Mouse (Mus musculus) megakaryocyte, embryonic 14.5 days (primary cell): ENCODE data around the gene Irs1.

Experiments used
- FLI1 ChIP-seq: IDR thresholded peaks from 2 replicates; pipeline ENCODE4 v1.6.1; 2012; ENCODE audit warnings: low read length, inconsistent platforms, mixed read lengths
- GATA1 ChIP-seq: IDR thresholded peaks from 3 replicates; pipeline ENCODE4 v1.6.1; 2012; ENCODE audit warnings: mixed read lengths, low read length, inconsistent platforms, borderline replicate concordance

DNA sequence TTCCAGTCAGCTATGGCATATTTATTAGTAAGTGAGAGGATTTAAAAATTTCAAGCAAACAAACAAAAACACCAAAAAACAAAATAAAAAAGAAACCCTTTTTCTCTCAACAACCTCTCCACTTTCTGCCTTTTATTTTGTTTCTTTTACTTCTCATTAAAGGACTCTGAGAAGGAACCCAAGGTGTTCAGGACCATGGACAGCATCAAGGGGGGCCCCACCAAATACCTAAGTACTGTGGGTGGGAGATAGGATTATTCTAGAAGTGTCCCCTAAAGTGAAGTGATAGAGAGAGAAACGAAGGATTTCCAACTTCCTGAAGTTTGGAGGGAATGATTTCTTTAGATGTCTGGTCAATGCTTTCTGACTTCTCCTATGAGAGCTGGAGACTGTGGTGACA is 7.4 kb upstream of the Irs1 start:
- TF ChIP-seq GATA1 (no peak), FLI1 (no peak)
